Mouse (Mus musculus): ENCODE data around the gene Tex2. TPM values are rescaled to one million over a fixed set of nuclear protein-coding genes. Genes with fewer than 3 reads are reported as not detected.

Tex2 gene
- total RNA-seq, 2 experiments from 2014 or later = 144 TPM

DNA sequence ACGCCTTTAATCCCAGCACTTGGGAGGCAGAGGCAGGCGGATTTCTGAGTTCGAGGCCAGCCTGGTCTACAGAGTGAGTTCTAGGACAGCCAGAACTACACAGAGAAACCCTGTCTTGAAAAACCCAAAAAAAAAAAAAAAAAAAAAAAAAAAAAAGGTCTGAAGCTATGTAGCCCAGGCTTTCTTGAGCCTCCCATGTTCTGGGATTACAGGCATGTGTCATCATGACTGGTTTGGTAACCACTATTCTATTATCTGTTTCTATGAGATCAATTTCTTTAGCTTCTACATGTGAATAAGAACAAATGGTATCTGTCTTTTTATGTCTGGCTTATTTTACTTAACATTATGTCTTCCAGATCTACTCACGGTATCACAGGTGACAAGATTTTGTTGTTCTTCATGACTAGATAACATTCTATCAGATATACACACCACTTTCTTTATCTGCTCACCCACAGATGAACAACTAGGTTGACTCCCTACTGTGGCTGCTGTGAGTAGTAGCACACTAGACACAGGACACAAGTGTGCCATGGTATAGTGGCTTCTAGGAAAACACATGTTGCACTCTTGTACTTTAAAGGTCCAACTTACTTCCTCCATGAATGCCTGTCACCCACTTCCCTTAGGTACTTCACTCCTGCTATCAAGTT is 135.6 kb downstream of the Tex2 start:
- no peak for DNase-seq (ENCODE audit: low spot score in 2 of 2)
- H3K4me3 ChIP-seq = no peak overlapping the region
- H3K27ac ChIP-seq = no peak overlapping the region
- no peak for TF ChIP-seq CTCF (conservative IDR thresholded peaks at IDR 0.05)

DNA sequence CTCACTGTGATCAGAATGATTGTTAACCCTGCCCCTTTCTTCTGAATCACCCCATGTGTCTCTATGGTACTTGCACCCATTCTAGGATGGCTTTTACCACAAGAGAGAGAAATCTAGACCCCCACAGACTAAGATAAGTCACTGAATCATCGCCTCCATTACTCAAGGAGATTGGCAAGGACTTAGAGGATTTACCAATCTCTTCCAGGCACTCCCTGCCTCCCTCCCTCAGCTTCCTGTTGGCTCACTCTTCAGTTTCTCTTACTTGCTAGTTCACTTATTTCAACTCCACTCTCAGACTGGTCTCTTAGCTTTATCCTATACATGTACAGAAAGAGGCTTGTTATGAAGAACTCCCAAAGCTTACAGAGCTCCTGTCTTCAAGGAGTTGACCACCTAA is 137.9 kb downstream of the Tex2 start:
- DNase-seq (ENCODE audit: low spot score in 2 of 2) = no peak
- no peak overlapping the region for H3K27ac ChIP-seq
- no peak for TF ChIP-seq CTCF (conservative IDR thresholded peaks at IDR 0.05)
- H3K4me3 ChIP-seq = no peak overlapping the region

GRCm38 (mm10) chr11:106471629-106472028 is 141.6 kb downstream of the Tex2 start:
- no peak for TF ChIP-seq CTCF (conservative IDR thresholded peaks at IDR 0.05)
- H3K27ac ChIP-seq = no peak overlapping the region
- no peak overlapping the region for H3K4me3 ChIP-seq
- DNase-seq (ENCODE audit: low spot score in 2 of 2) = no peak

- no peak overlapping the region for H3K4me3 ChIP-seq
- no peak overlapping the region for H3K27ac ChIP-seq
- TF ChIP-seq CTCF (conservative IDR thresholded peaks at IDR 0.05) = no peak
- DNase-seq (ENCODE audit: low spot score in 2 of 2) = no peak
Measured at GRCm38 (mm10) chr11:106468509-106468908, 144.7 kb downstream of the Tex2 start.

DNA sequence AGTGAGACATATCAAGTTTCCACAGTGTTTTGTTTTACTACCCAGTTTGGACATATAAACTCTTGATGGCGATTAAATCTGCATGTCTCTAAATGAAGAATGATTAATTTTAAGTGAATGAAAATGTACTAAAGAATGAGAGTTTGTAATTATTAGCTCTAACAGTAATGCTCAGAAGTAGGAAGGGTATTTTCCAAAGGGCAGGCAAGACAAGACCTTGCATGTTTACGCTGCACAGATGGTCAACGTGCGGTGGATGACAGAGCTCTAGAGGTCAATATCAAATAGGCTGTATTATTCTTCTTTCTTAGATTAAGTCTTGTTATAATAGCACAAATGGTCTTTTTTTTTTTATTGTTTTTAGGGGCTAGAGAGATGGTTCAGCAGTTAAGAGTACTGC is 147.3 kb downstream of the Tex2 start:
- H3K27ac ChIP-seq = no peak overlapping the region
- TF ChIP-seq CTCF (conservative IDR thresholded peaks at IDR 0.05) = no peak
- H3K4me3 ChIP-seq = no peak overlapping the region
- no peak for DNase-seq (ENCODE audit: low spot score in 2 of 2)

GRCm38 (mm10) chr11:106465545-106465903 is 147.7 kb downstream of the Tex2 start:
- TF ChIP-seq CTCF (conservative IDR thresholded peaks at IDR 0.05) = no peak
- no peak for DNase-seq (ENCODE audit: low spot score in 2 of 2)
- H3K4me3 ChIP-seq = no peak overlapping the region
- H3K27ac ChIP-seq = no peak overlapping the region

- no peak for TF ChIP-seq CTCF (conservative IDR thresholded peaks at IDR 0.05)
- no peak overlapping the region for H3K27ac ChIP-seq
- H3K4me3 ChIP-seq = no peak overlapping the region
- DNase-seq (ENCODE audit: low spot score in 2 of 2) = no peak
Measured at GRCm38 (mm10) chr11:106464681-106465544, 148.3 kb downstream of the Tex2 start.

- TF ChIP-seq CTCF (conservative IDR thresholded peaks at IDR 0.05) = no peak
- H3K4me3 ChIP-seq = no peak overlapping the region
- no peak overlapping the region for H3K27ac ChIP-seq
- no peak for DNase-seq (ENCODE audit: low spot score in 2 of 2)
Measured at GRCm38 (mm10) chr11:106463845-106464244, 149.4 kb downstream of the Tex2 start.

DNA sequence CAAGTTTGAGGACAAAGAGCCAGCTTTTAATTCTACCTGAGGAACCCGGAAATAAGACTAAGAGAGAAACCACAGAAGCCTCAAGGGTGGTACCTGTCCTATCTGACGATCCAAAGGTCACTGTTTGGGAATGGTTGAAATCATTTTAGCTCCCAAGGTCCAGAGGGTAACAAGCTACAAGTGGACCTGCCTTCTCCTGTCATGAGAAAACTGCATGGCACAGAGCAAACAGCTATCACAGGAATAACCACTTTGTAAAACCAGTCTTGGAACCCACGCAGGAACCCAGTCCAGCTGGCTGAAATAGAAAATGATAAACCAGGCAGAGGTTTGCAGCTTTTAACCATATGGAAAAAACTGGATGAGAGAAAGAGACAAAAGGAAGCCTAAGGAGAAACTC is 150.9 kb downstream of the Tex2 start:
- peak in 1 of 2 experiments; percentile 17 for DNase-seq (ENCODE audit: low spot score in 2 of 2)
- H3K4me3 ChIP-seq = no peak overlapping the region
- no peak for TF ChIP-seq CTCF (conservative IDR thresholded peaks at IDR 0.05)
- no peak overlapping the region; the same call in 1 of the 2 replicates for H3K27ac ChIP-seq

GRCm38 (mm10) chr11:106461145-106461932 is 151.9 kb downstream of the Tex2 start:
- no peak overlapping the region for H3K27ac ChIP-seq
- H3K4me3 ChIP-seq = no peak overlapping the region
- no peak for TF ChIP-seq CTCF (conservative IDR thresholded peaks at IDR 0.05)
- DNase-seq (ENCODE audit: low spot score in 2 of 2) = no peak

GRCm38 (mm10) chr11:106460671-106461070 is 152.6 kb downstream of the Tex2 start:
- no peak overlapping the region for H3K27ac ChIP-seq
- no peak for DNase-seq (ENCODE audit: low spot score in 2 of 2)
- no peak overlapping the region for H3K4me3 ChIP-seq
- TF ChIP-seq CTCF (conservative IDR thresholded peaks at IDR 0.05) = no peak

GRCm38 (mm10) chr11:106458540-106458939 is 154.7 kb downstream of the Tex2 start:
- no peak for TF ChIP-seq CTCF (conservative IDR thresholded peaks at IDR 0.05)
- no peak overlapping the region for H3K27ac ChIP-seq
- no peak for DNase-seq (ENCODE audit: low spot score in 2 of 2)
- no peak overlapping the region for H3K4me3 ChIP-seq

Other genes with a start within 250 kb of the Tex2 start
- gene Prr29, start 248.0 kb downstream of the Tex2 start, total RNA-seq (2021) = not detected
- 1 to 10 TPM; 2.1 to 2.2 TPM for gene Icam2, start 225.3 kb downstream of the Tex2 start, total RNA-seq (2021)
- gene Ern1, start 125.6 kb downstream of the Tex2 start, total RNA-seq (2021) = 10 to 100 TPM; 11.2 to 11.8 TPM
- gene Pecam1, start 137.2 kb upstream of the Tex2 start, total RNA-seq (2021) = 10 to 100 TPM; 15.9 to 20.4 TPM
- not detected for gene Milr1, start 137.8 kb upstream of the Tex2 start, total RNA-seq (2021)
- 1 to 10 TPM; 3.1 to 5.0 TPM for gene Polg2, start 166.1 kb upstream of the Tex2 start, total RNA-seq (2021)
- gene Ddx5, start 175.8 kb upstream of the Tex2 start, total RNA-seq (2021) = 100 to 1,000 TPM; 779 to 834 TPM
- 10 to 100 TPM; 13.6 to 18.8 TPM for gene Cep95, start 175.8 kb upstream of the Tex2 start, total RNA-seq (2021)

Measured in layer of hippocampus, adult 2 months (tissue).